Comparison of ENCODE assay signal across 8 mouse cellular contexts in the genomic region with DNA sequence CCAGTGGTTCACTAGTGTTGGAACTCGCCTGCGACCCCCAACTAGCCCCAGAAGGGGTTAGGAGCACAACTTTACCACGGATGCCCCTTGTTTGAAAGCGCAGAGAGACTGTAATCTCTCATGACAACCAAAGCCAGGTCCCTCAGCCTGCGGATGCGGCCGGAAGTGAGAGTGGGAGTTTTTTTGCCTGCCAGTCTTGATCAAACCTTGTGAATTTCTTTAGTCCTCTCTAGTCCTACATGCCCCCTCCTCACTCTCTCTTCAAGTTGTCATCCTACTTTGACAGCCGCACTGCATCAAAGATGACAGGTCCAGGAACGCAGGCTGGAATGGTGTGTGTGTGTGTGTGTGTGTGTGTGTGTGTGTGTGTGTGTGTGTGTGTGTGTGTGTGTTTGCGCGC. TPM values are rescaled to one million over a fixed set of nuclear protein-coding genes. Genes with fewer than 3 reads are reported as not detected.
DNase-seq lines count a peak whose midpoint lies in the region; ATAC-seq and TF ChIP-seq lines count a peak whose summit lies in the region.

No protein-coding gene starts in this region.

- peak overlapping the region; percentile 78 for H3K27ac ChIP-seq in forebrain, embryonic 13.5 days

- no peak; the same call in 1 of the 2 replicates for ATAC-seq in forebrain, embryonic 13.5 days
- ATAC-seq in cerebellum, adult (ENCODE audit: insufficient number of reproducible peaks, low FRiP score, low TSS enrichment): no peak; the same call in 1 of the 2 replicates

- H3K4me2 ChIP-seq in forebrain, embryonic 13.5 days: peak overlapping the region; percentile 82

- no peak for DNase-seq in lung, adult 2 months
- DNase-seq in lung, adult 18-20 months: no peak
- DNase-seq in T-cell, adult 2 months (ENCODE audit: low spot score): peak; percentile 73
- DNase-seq in liver: peak; percentile 49
- peak; percentile 86 for DNase-seq in naive thymus-derived CD4-positive, alpha-beta T cell, adult 2 months (ENCODE audit: low read depth)
- no peak for DNase-seq in yolk sac, embryonic 10.5 days (ENCODE audit: low spot score)

- H3K9ac ChIP-seq in forebrain, embryonic 13.5 days: peak overlapping the region; percentile 79

- H3K27me3 ChIP-seq in forebrain, embryonic 13.5 days: no peaks in the 10 kb centered on the region

- H3K4me1 ChIP-seq in lung, adult 2 months (ENCODE audit: control insufficient read depth, insufficient read depth, low read length): no peaks in the 10 kb centered on the region; the same call in 1 of the 2 replicates
- no peaks in the 10 kb centered on the region for H3K4me1 ChIP-seq in forebrain, embryonic 13.5 days

- H3K4me3 ChIP-seq in lung, adult 2 months (replicated peaks; ENCODE audit: extremely low read depth, low read depth, low read length): peak overlapping the region; percentile 60
- H3K4me3 ChIP-seq in forebrain, embryonic 13.5 days: peak overlapping the region; percentile 68

- under 1% methylated on average over 11 of the region's 11 CpGs for WGBS in lung, adult 2 months
- 3% methylated on average over 11 of the region's 11 CpGs for WGBS in forebrain, embryonic 13.5 days

- no peak for TF ChIP-seq POLR2A in lung, adult 2 months (IDR thresholded peaks at IDR 0.05; ENCODE audit: borderline replicate concordance, extremely low read depth, low read depth, low read length)

- H3K9me3 ChIP-seq in forebrain, embryonic 13.5 days (replicated peaks): no peaks in the 10 kb centered on the region

- H3K36me3 ChIP-seq in forebrain, embryonic 13.5 days (ENCODE audit: poor library complexity, severe bottlenecking): no peaks in the 10 kb centered on the region

- no peak for TF ChIP-seq CTCF in lung, adult 2 months (IDR thresholded peaks at IDR 0.05; ENCODE audit: insufficient read depth, low read length)

RNA-seq across cellular contexts. Expression of a gene that starts 0.5 kb away (rescaled TPM):
- 5.5 and 8.0 TPM in 2 replicates for polyA plus RNA-seq in lung, adult 2 months (2012; rRNA removed)
- 28.0 and 28.1 TPM in 2 replicates for polyA plus RNA-seq in forebrain, embryonic 13.5 days (2015; fragmentation: Nextera tagmentation; extraction: Ambion mirVana)

Comparison
In these comparisons a context has a peak if more than half of its experiments do, and no peak if none do; other contexts are left out.
1. DNase-seq: peak in T-cell, adult 2 months (single experiment), liver (single experiment) and naive thymus-derived CD4-positive, alpha-beta T cell, adult 2 months (single experiment); none in lung, adult 2 months (single experiment), lung, adult 18-20 months (0 of 2) and yolk sac, embryonic 10.5 days (single experiment).